Mouse (Mus musculus) embryonic facial prominence, embryonic 15.5 days (tissue): ENCODE measurements around the gene Rpl21. TPM values are rescaled to one million over a fixed set of nuclear protein-coding genes. Genes with fewer than 3 reads are reported as not detected.
"Not testable (repeated sequence)": the region's sequence is repeated elsewhere in the genome, so short reads cannot be mapped to it uniquely, and the experiment has no call there.

Source experiments
- ATAC-seq: fragments of 200-750 bp; cut with Nextera tagmentation; 2 replicates; pipeline ENCODE4 v1.8.0; 2017; ENCODE audit warnings: low read depth, moderate TSS enrichment; ENCODE audit not compliant: insufficient number of reproducible peaks, low FRiP score, low TSS enrichment
- H3K27ac ChIP-seq: fragments of 300-500 bp; sonication (generic); replicated peaks from 2 replicates; pipeline ENCODE4 v1.5.1; 2015; ENCODE audit warnings: mild to moderate bottlenecking, inconsistent platforms
- H3K27me3 ChIP-seq: fragments of 300-500 bp; sonication (generic); 2 replicates; pipeline ENCODE4 v1.6.1; 2015; ENCODE audit warnings: inconsistent platforms
- H3K36me3 ChIP-seq: fragments of 300-500 bp; sonication (generic); 2 replicates; pipeline ENCODE4 v1.6.1; 2015; ENCODE audit warnings: mild to moderate bottlenecking, inconsistent platforms
- H3K4me1 ChIP-seq: fragments of 300-500 bp; sonication (generic); 2 replicates; pipeline ENCODE4 v1.6.1; 2015; ENCODE audit warnings: inconsistent platforms
- H3K4me2 ChIP-seq: fragments of 300-500 bp; sonication (generic); replicated peaks from 2 replicates; pipeline ENCODE4 v1.6.1; 2015; ENCODE audit warnings: mild to moderate bottlenecking, inconsistent platforms
- H3K4me3 ChIP-seq: fragments of 300-500 bp; sonication (generic); replicated peaks from 2 replicates; pipeline ENCODE4 v1.5.1; 2015; ENCODE audit warnings: mild to moderate bottlenecking, inconsistent platforms
- H3K9ac ChIP-seq: fragments of 300-500 bp; sonication (generic); 2 replicates; pipeline ENCODE4 v1.6.1; 2015; ENCODE audit warnings: inconsistent platforms
- H3K9me3 ChIP-seq: fragments of 300-500 bp; sonication (generic); replicated peaks from 2 replicates; pipeline ENCODE4 v1.6.1; 2016; ENCODE audit warnings: inconsistent platforms
- WGBS: fragments of 180-500 bp; shearing (Covaris S2); methylation state at CpG from one replicate; pipeline ENCODE4 v1.1.7; 2015; 5-methylcytosine and 5-hydroxymethylcytosine counted together
- polyA plus RNA-seq: library from polyadenylated mRNA; unstranded; fragments of >200 nt; fragmentation: Nextera tagmentation; extraction: Ambion mirVana; gene quantifications from 2 replicates; pipeline ENCODE4 v1.2.1, GENCODE M21; 2015

The Rpl21 gene
- polyA plus RNA-seq, 1 experiment from 2014 or later: 545 TPM

- Histone ChIP-seq H3K9ac (no peak overlapping the region), H3K27me3 (no peaks in the 10 kb centered on the region), H3K4me1 (no peaks in the 10 kb centered on the region), H3K9me3 (no peaks in the 10 kb centered on the region), H3K4me3 (no peak overlapping the region), H3K4me2 (no peak overlapping the region), H3K36me3 (no peaks in the 10 kb centered on the region), H3K27ac (no peak overlapping the region)
- whole genome bisulfite sequencing: 86% methylated on average over 5 of the region's 5 CpGs
- no peak for ATAC-seq
Observed at GRCm38 (mm10) chr5:146872981-146873631, 40.4 kb downstream of the Rpl21 start.

- ATAC-seq: no peak
- WGBS: 61% methylated on average over 2 of the region's 2 CpGs
Observed at GRCm38 (mm10) chr5:146876024-146876423, 43.3 kb downstream of the Rpl21 start.

GRCm38 (mm10) chr5:146877882-146878281, 45.2 kb downstream of the Rpl21 start:
- WGBS: 83% methylated on average over 4 of the region's 6 CpGs
- not testable (repeated sequence) for H3K9ac ChIP-seq, H3K9me3 ChIP-seq, H3K4me2 ChIP-seq, H3K4me1 ChIP-seq, H3K27ac ChIP-seq, H3K27me3 ChIP-seq, H3K4me3 ChIP-seq, H3K36me3 ChIP-seq, ATAC-seq

More at GRCm38 (mm10) chr5:146876024-146876423, 43.3 kb downstream of the Rpl21 start:
- Histone ChIP-seq H3K36me3 (no peaks in the 10 kb centered on the region), H3K4me2 (no peak overlapping the region), H3K27ac (no peak overlapping the region), H3K4me3 (no peak overlapping the region), H3K4me1 (no peaks in the 10 kb centered on the region), H3K27me3 (no peaks in the 10 kb centered on the region), H3K9me3 (no peaks in the 10 kb centered on the region), H3K9ac (no peak overlapping the region)

GRCm38 (mm10) chr5:146882261-146882660, 49.6 kb downstream of the Rpl21 start:
- no peaks in the 10 kb centered on the region for H3K4me1 ChIP-seq
- H3K4me2 ChIP-seq: no peak overlapping the region
- ATAC-seq: no peak
- no peak overlapping the region for H3K4me3 ChIP-seq
- no peaks in the 10 kb centered on the region for H3K36me3 ChIP-seq
- H3K9ac ChIP-seq: no peak overlapping the region
- H3K27me3 ChIP-seq: 0 out of 2 replicates have a peak, but pooled peaks cover 2% of the 10 kb centered on the region
- no peak overlapping the region for H3K27ac ChIP-seq
- H3K9me3 ChIP-seq: no peaks in the 10 kb centered on the region
- 75% methylated on average over 6 of the region's 6 CpGs for WGBS

GRCm38 (mm10) chr5:146883053-146883452, 50.4 kb downstream of the Rpl21 start:
- Histone ChIP-seq H3K36me3 (no peaks in the 10 kb centered on the region), H3K9me3 (no peaks in the 10 kb centered on the region), H3K9ac (no peak overlapping the region), H3K27ac (no peak overlapping the region), H3K4me2 (no peak overlapping the region), H3K4me1 (no peaks in the 10 kb centered on the region), H3K4me3 (no peak overlapping the region), H3K27me3 (0 out of 2 replicates have a peak, but pooled peaks cover 2% of the 10 kb centered on the region)
- 73% methylated on average over 7 of the region's 7 CpGs for WGBS
- ATAC-seq: no peak

- H3K9me3 ChIP-seq: no peaks in the 10 kb centered on the region
- 0 out of 2 replicates have a peak, but pooled peaks cover 2% of the 10 kb centered on the region for H3K27me3 ChIP-seq
- no peak overlapping the region for H3K4me3 ChIP-seq
- no peak overlapping the region for H3K9ac ChIP-seq
- H3K36me3 ChIP-seq: no peaks in the 10 kb centered on the region
- no peaks in the 10 kb centered on the region for H3K4me1 ChIP-seq
- H3K27ac ChIP-seq: no peak overlapping the region
- WGBS: 83% methylated on average over 15 of the region's 15 CpGs
- no peak for ATAC-seq
- H3K4me2 ChIP-seq: no peak overlapping the region
Observed at GRCm38 (mm10) chr5:146883486-146884272, 51.0 kb downstream of the Rpl21 start.

Other genes starting within 250 kb of the Rpl21 start
- gene Gpr12, start 247.7 kb upstream of the Rpl21 start, polyA plus RNA-seq: 0.11 and 0.51 TPM in 2 replicates
- 15.3 and 16.0 TPM in 2 replicates for gene Usp12, start 37.9 kb upstream of the Rpl21 start, polyA plus RNA-seq
- gene Rasl11a, start 12.2 kb downstream of the Rpl21 start, polyA plus RNA-seq: 11.2 and 13.0 TPM in 2 replicates
- 96.9 and 105 TPM in 2 replicates for gene Gtf3a, start 115.8 kb downstream of the Rpl21 start, polyA plus RNA-seq
- 23.0 and 24.0 TPM in 2 replicates for gene Mtif3, start 130.9 kb downstream of the Rpl21 start, polyA plus RNA-seq
- 14.8 and 17.2 TPM in 2 replicates for gene Lnx2, start 243.7 kb downstream of the Rpl21 start, polyA plus RNA-seq
- gene Polr1d, start 244.2 kb downstream of the Rpl21 start, polyA plus RNA-seq: 139 and 142 TPM in 2 replicates